Mouse (Mus musculus) embryonic fibroblast, embryonic 13.5 days (primary cell): ENCODE data around the gene Kpna1.

Experiments used
- CTCF ChIP-seq: IDR thresholded peaks from 2 replicates; pipeline ENCODE4 v1.5.1; 2011; ENCODE audit warnings: mild to moderate bottlenecking, control low read depth, low read length, moderate library complexity, borderline replicate concordance; ENCODE audit not compliant: insufficient read depth
- POLR2A ChIP-seq: IDR thresholded peaks from 2 replicates; pipeline ENCODE4 v1.6.1; 2011; ENCODE audit warnings: low read depth, mild to moderate bottlenecking, control low read depth, low read length, moderate library complexity

DNA sequence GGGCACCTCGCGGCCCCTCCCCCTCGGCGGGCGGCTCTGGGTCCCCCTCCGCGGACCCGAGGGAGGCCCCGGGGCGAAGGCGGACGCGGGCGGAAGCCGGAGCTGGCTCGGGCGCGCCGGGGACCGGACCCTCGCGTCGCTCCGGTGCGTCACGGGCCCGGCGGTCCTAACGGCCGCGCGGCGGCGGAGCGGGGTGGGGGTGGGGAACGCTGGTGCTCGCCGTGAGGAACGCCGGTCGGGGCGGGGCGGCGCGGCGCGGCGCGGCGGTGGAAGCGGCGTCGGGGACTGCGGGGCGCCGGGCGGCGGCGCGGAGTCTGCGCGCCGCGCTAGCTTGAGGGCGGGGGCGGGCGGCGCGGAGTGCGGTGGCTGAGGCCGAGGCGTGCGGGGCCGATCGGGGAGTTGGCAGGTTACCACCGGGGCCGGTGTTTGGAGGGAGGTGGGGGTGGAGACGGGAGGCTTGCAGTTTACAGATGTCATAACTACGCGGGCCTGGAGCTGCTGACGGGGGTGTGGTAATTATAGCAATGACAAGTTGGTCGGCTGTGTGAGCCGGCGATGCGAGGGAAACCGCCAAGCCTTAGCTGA, 5.1 kb downstream of the Kpna1 start:
- no peak for TF ChIP-seq CTCF
- no peak for TF ChIP-seq POLR2A
